Mouse (Mus musculus): ENCODE data around the gene Plcxd2. TPM values are rescaled to one million over a fixed set of nuclear protein-coding genes. Genes with fewer than 3 reads are reported as not detected.

Gene Plcxd2
- polyA plus RNA-seq, 2 experiments from 2014 or later, result 10.1 to 11.2 TPM

DNA sequence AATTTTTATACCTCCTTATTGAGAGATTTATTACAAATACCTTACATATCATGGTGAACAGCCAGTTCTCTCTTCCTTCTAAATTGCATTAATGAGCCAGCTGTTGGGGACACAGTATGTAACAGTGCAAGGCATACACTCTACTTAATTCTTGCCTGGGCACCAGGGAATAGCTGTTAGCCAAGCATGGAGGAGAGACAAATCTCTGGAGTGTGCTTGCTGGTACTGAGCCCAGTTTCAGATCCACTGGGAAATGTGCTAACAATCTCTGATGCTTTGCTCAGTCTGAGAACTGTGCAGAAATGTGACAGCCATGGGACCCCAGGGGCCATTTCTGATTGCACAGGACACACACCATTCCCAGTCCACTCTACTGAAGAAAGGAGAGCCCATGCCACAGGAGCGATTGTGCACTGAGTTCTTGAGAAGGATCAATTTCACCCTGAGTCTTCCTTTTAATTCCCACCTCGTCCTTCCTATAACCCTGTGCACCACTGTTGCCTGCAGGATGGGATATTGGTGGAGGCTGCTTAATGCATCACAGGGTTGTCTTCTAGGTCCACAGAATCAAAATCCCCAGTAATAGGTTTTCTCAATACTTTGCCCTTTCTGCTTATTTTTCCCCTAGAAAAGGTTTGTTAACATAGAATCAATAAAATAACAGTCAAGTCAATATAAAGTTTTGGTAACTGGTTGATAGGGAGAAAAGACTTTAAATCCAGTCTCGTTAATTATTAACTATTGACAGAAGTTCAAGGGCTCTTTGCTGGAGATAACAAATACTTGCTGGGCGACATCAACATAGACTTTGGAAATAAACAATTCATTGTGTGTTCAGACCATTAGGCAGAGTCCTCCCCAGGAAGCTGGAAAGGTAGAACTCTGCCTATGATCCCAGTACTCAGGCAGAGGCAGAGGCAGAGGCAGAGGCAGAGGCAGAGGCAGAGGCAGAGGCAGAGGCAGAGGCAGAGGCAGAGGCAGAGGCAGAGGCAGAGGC lies 25.1 kb downstream of the Plcxd2 start:
- ATAC-seq, result no peak

GRCm38 (mm10) chr16:45976251-45976650 lies 33.8 kb downstream of the Plcxd2 start:
- ATAC-seq, result no peak

- no peak for ATAC-seq
These were observed 35.9 kb downstream of the Plcxd2 start for GRCm38 (mm10) chr16:45973959-45974686.

GRCm38 (mm10) chr16:45970187-45970586 lies 39.8 kb downstream of the Plcxd2 start:
- ATAC-seq, result no peak

GRCm38 (mm10) chr16:45968716-45969115 lies 41.3 kb downstream of the Plcxd2 start:
- no peak for ATAC-seq

- peak; percentile 84 for ATAC-seq
These were observed 42.5 kb downstream of the Plcxd2 start for GRCm38 (mm10) chr16:45967471-45967870.

DNA sequence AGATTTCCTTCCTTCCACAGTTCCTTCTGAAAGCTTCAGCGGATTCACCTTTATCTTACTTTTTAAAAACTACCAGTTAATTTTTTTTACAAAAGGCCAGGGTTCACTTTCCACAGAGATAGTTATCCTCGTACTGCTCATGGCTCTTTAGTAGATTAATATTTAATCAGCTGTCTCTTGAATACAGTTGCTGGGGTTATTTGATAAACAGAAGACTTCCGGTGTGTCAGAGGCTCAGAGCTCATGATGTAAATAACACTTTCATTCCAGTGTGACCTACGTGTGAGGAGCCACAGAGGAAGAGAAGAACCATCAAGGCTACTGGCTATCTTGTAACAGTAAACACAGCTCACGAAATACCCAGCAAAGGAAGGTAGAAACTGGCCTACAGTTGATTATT lies 43.4 kb downstream of the Plcxd2 start:
- ATAC-seq, result no peak

GRCm38 (mm10) chr16:45964777-45965176 lies 45.2 kb downstream of the Plcxd2 start:
- no peak for ATAC-seq

DNA sequence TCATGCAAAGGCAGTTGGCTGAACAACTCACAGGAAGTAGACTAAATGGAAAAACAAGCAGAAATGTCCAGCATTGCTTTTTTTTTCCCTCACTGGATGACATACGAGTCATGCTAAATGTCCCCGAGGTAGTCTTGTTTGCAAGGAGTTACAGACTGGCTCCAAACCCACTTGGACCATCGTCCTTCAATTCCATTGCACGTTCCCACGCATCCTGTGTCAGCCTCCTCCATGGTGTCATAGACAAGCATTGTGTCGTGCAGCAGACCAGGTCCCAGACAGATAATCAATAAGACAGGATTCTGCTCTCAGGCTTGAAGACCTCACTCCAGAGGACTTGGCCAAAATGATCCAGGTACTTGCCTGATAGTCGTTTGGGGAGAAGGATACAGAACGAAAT lies 46.2 kb downstream of the Plcxd2 start:
- ATAC-seq, result no peak

DNA sequence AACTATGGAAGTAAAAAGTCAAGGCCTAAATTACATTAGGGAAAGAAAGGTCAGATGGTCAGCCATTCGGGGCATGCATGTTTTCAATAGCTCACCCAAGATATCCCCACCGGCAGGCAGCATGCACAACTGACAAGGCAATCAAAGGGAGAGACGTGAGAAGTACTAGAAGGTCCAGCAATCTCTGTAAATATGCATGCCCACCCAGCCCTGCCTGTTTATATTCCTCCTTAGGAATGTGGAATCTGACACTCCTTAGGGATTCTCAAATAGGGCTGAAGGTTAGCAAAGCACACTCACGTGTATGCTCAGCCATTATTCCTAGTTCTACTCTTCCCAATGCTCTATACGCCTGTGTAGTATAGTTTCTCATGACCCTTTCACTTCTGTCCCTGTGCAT lies 46.9 kb downstream of the Plcxd2 start:
- ATAC-seq, result no peak

DNA sequence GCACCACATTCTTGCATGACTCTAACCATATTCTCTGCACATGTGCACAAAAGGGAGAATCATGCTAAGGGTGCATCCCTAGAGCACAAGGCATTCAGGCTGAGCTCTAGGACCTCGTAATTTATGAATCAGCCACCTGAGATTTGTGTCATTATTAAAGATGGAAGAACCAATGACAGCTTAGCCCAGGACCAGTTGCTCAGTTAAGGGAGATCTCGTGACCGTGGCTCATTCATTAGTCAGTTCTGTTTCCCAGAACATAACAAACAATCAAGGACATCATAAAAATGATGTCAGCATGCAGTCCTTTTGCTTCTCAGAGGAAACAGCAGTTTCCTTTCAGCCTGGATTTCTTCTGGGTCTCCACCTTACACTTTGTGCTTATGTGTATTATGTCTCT lies 49.0 kb downstream of the Plcxd2 start:
- ATAC-seq, result no peak

DNA sequence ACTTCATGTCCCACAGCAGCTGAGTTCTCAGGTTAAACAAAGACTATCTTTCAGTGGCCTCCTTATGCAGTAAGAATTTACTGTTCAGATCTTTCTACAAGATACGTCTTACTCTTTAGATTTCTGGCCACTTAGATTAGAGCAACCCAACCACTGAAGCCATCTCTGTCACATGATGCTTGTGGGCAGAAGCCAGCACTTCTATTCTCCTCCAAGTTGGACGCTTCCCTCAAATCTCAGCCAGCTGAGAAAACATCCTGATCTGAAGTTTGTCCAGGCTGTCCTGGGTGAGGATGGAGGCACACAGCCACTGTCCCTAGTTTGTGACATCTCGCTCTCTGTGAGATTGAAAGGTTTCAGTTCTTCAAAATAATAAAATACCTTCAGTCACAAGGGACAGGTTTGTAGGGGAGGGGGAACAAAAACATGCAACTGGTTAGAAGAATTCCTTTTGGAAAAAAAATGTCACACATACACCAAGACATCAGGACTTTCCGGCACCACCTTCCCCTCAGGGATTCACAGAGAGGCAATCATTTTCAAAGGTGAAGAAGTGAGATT lies 53.5 kb downstream of the Plcxd2 start:
- ATAC-seq, result no peak

- ATAC-seq, result no peak
These were observed 56.6 kb downstream of the Plcxd2 start, which contains the start of gene Phldb2 for GRCm38 (mm10) chr16:45953394-45953793. TSS of gene Phldb2 (minus strand) at chr16:45953598.

DNA sequence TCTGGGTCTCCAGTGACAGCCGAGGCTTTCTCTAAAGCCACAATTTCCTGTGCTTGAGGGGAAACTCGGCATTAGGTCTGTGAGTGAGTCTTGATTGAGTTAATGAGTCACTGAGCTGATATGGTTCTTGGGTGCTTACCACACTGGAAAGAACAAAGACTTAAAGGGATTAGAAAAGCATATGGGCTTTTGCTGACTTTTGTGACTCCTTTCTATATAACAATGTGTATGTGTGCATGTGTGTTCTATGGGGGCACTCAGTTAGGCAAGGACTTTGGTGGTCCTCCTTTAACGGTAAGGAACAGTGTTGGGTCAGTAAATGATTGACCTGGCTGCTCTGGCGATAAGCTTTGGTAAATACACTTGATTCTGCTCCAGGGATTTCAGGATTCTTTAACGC lies 57.5 kb downstream of the Plcxd2 start:
- peak; percentile 84 for ATAC-seq

DNA sequence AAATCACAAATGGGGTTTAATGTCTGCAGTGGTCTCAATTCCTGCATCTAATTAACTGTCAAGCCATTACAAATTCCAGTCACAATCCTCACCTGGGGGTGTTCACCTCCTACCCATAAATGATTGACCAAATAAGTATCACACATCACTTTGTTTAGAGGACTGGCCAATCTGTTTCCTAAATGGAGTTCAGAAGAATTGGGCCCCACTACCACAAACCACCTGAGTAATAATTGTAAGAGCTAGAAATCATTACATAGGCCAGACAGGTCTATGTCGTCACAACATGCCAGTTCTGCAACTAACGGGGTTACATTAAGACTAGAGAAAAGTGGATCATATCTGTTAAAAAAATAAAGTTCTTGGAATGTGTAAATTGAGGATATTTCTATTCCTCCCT lies 58.0 kb downstream of the Plcxd2 start:
- ATAC-seq, result peak; percentile 29

- ATAC-seq, result no peak
These were observed 63.7 kb downstream of the Plcxd2 start for GRCm38 (mm10) chr16:45946335-45946734.

DNA sequence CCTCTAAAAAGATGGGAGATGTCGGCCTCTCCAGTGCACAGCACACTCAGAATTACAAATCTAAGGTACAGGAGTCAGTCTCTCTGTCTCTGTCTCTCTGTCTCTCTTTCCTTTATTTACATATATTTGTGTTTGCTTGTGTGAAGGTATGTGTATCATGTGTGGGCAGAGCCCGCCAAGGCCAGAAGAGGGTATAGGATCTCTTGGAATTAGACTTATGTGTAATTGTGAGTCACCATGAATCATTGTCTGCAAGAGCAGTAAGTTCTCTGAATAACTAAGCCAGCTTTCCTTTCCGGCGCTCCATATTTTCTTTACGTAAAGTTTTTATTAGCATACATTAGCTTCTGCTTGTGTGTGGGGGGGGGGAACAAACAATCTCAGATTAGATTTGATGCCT lies 64.4 kb downstream of the Plcxd2 start:
- ATAC-seq, result no peak

- ATAC-seq, result no peak
These were observed 64.8 kb downstream of the Plcxd2 start for GRCm38 (mm10) chr16:45945174-45945631.

DNA sequence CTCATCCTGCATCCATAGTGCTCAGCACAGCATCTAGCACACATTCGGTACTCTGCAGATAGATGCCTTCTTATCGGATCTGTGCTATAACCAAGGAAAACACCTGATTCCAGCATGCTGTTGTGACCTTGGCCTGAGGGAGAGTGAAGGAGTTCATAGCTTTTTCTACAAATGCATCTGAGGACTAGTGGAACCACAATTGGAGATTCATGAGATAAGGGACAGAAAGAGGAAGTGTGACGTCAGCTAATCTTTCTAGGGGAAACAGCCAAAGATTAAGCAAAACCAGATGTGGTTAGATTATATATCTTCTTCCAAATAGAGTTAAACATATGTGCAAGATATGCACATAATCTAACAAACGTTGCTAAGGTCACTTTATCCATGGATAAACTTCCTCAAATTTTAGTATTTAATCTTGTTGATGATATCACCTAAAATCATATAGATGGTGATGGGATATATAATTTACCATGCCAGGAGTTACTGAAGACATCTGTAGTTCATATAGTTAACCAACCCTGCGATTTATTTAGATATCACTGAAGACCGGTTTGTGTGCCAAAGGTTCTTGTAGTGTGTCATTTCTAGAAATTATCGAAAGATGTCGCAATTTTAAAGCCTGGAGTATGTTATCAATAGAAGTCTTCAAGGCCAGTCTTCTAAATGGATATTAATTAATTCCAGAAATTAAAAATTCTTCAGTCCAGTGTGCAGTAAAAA lies 67.7 kb downstream of the Plcxd2 start:
- peak; percentile 97 for ATAC-seq

DNA sequence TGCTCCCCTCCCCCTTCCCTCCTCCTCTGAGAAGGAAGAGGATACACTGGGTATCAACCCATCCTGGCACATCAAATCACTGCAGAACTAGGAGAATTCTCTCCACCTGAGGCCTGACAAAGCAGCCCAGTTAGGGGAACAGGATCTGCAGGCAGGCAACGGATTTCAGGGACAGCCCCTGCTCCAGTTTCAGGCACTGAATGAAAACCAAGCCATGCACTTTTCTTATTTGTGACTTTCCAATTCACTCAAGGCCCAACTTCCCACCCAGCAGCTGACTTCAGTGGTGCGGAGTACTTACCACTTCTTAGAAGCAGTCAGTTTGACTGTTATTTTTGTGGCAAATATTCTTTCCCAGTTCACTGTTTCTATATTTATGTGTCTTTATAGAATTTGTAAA lies 69.3 kb downstream of the Plcxd2 start:
- no peak for ATAC-seq

DNA sequence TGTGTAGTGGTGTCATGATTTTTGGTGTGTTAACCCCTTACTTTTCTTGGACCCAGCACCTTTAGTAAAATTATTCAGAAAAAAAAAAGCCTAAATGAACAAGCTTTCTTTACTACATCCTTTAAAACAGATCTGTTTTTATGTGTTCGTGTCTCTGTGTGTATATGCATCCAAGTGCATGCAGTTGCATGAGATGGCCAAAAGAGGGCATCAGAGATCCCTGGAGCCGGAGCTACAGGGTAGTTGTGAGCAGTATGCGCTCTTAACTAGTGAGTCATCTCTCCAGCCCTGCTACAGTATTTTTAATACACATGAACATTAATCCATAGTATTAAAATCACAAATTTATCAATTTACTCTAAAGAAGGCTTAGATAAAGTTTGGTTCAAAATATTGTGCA lies 70.6 kb downstream of the Plcxd2 start:
- no peak for ATAC-seq

DNA sequence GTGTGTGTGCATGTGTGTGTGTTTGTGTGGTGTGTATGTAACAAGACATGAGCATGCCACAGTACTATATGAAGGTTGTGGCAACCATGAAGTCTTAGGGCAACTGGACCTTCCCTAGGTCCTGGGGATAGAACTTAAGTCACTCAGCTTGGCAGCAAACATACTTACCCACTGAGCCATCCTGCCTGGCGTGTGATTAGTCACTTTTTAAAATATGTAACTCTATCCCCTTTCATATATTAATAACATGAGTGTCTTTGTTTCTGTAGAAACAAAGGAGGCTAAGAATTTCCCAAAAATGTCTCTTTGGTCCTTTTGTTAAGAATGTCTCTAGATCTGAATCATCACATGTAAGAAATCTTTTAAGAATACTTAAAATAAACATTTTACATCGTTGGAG lies 72.6 kb downstream of the Plcxd2 start:
- no peak for ATAC-seq

DNA sequence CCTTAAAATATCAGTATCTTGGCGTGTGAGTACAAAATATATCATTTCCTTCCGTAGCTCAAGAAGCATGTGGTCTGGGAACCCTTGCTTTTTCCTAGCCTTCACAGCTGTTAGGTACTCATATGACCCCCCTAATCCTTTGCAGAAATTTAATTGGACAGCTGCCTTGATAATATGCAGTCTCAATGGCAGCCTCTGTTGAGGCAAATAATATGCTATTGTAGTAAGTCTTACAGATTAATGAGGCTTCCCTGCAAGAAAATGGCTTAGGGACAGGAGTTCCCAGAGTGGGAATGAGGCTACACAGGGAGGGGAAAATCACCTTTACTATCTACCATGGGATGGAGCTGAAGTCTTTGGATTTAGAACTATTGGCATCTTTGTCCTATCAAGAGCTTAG lies 73.5 kb downstream of the Plcxd2 start:
- ATAC-seq, result no peak

Data from CD4-positive, CD25-positive, alpha-beta regulatory T cell, adult 4 months (primary cell).